Mouse (Mus musculus) left cerebral cortex, adult 9 months (tissue): ENCODE data around the gene Nsun7.
"Not testable (repeated sequence)": the region's sequence is repeated elsewhere in the genome, so short reads cannot be mapped to it uniquely, and the experiment has no call there.

Experiments
- DNase-seq, 2 experiments: peaks; one replicate each; pipeline ENCODE4 v3.0.0; 2022; ENCODE audit warnings: low spot score in 2 of 2

The Nsun7 gene

GRCm38 (mm10) chr5:66259756-66260448, at the start of gene Nsun7:
Gene Nsun7, plus strand, starts transcription at chr5:66259897.
- peak; percentile 42 to 79 for DNase-seq

- no peak for DNase-seq
Measured at GRCm38 (mm10) chr5:66214395-66214935, 45.2 kb upstream of the Nsun7 start.

- no peak for DNase-seq
Measured at GRCm38 (mm10) chr5:66215569-66216277, 44.0 kb upstream of the Nsun7 start.

- no peak for DNase-seq
Measured at GRCm38 (mm10) chr5:66219692-66220091, 40.0 kb upstream of the Nsun7 start.

- DNase-seq, result no peak
Measured at GRCm38 (mm10) chr5:66220620-66221019, 39.1 kb upstream of the Nsun7 start.

- DNase-seq, result no peak
Measured at GRCm38 (mm10) chr5:66222916-66223315, 36.8 kb upstream of the Nsun7 start.

- no peak for DNase-seq
Measured at GRCm38 (mm10) chr5:66226526-66226925, 33.2 kb upstream of the Nsun7 start.

- DNase-seq, result no peak
Measured at GRCm38 (mm10) chr5:66231660-66232269, 27.9 kb upstream of the Nsun7 start.

GRCm38 (mm10) chr5:66232456-66232855, 27.2 kb upstream of the Nsun7 start:
- no peak for DNase-seq

- DNase-seq, result no peak
Measured at GRCm38 (mm10) chr5:66241894-66242293, 17.8 kb upstream of the Nsun7 start.

GRCm38 (mm10) chr5:66243467-66243866, 16.2 kb upstream of the Nsun7 start:
- no peak for DNase-seq

GRCm38 (mm10) chr5:66244043-66244660, 15.5 kb upstream of the Nsun7 start:
- no peak for DNase-seq

- DNase-seq, result no peak
Measured at GRCm38 (mm10) chr5:66245958-66246497, 13.7 kb upstream of the Nsun7 start.

- no peak for DNase-seq
Measured at GRCm38 (mm10) chr5:66253219-66253618, 6.5 kb upstream of the Nsun7 start.

- no peak for DNase-seq
Measured at GRCm38 (mm10) chr5:66255044-66255443, 4.7 kb upstream of the Nsun7 start.

- no peak for DNase-seq
Measured at GRCm38 (mm10) chr5:66259000-66259399, 697 bp upstream of the Nsun7 start.

GRCm38 (mm10) chr5:66259431-66259755, 304 bp upstream of the Nsun7 start:
- not testable (repeated sequence) for DNase-seq

GRCm38 (mm10) chr5:66262475-66262874, 2.8 kb downstream of the Nsun7 start:
- no peak for DNase-seq

GRCm38 (mm10) chr5:66263398-66263797, 3.7 kb downstream of the Nsun7 start:
- DNase-seq, result peak in 1 of 2 experiments; percentile 35

GRCm38 (mm10) chr5:66269616-66270015, 9.9 kb downstream of the Nsun7 start:
- no peak for DNase-seq

GRCm38 (mm10) chr5:66271141-66271540, 11.4 kb downstream of the Nsun7 start:
- peak in 1 of 2 experiments; percentile 14 for DNase-seq

- DNase-seq, result no peak
Measured at GRCm38 (mm10) chr5:66274417-66274816, 14.7 kb downstream of the Nsun7 start.
